Mouse (Mus musculus) heart, embryonic 11.5 days (tissue): ENCODE data around the gene Fkbp15. TPM values are rescaled to one million over a fixed set of nuclear protein-coding genes. Genes with fewer than 3 reads are reported as not detected.
"Not testable (repeated sequence)": the region's sequence is repeated elsewhere in the genome, so short reads cannot be mapped to it uniquely, and the experiment has no call there.

ENCODE experiments used
- ATAC-seq: fragments of 200-750 bp; cut with Nextera tagmentation; replicated peaks from 2 replicates; pipeline ENCODE4 v1.8.0; 2017; ENCODE audit warnings: moderate library complexity; ENCODE audit not compliant: insufficient number of reproducible peaks, low FRiP score, low TSS enrichment
- H3K27ac ChIP-seq: fragments of 300-500 bp; sonication (generic); 2 replicates; pipeline ENCODE4 v1.5.1; 2014; ENCODE audit warnings: mild to moderate bottlenecking, low read depth, low read length
- H3K27me3 ChIP-seq: fragments of 300-500 bp; sonication (generic); 2 replicates; pipeline ENCODE4 v1.6.1; 2014; ENCODE audit warnings: mild to moderate bottlenecking, low read length, mixed read lengths; ENCODE audit not compliant: control insufficient read depth, insufficient read depth
- H3K36me3 ChIP-seq: fragments of 300-500 bp; sonication (generic); 2 replicates; pipeline ENCODE4 v1.6.1; 2014; ENCODE audit warnings: mild to moderate bottlenecking, low read length, moderate library complexity, mixed read lengths; ENCODE audit not compliant: control insufficient read depth, insufficient read depth
- H3K4me1 ChIP-seq: fragments of 300-500 bp; sonication (generic); 2 replicates; pipeline ENCODE4 v1.6.1; 2014; ENCODE audit warnings: low read length; ENCODE audit not compliant: control insufficient read depth, insufficient read depth
- H3K4me2 ChIP-seq: fragments of 300-500 bp; sonication (generic); 2 replicates; pipeline ENCODE4 v1.6.1; 2014; ENCODE audit warnings: mild to moderate bottlenecking, moderate library complexity
- H3K4me3 ChIP-seq: fragments of 300-500 bp; sonication (generic); 2 replicates; pipeline ENCODE4 v1.5.1; 2014; ENCODE audit warnings: low read depth, low read length
- H3K9ac ChIP-seq: fragments of 300-500 bp; sonication (generic); 2 replicates; pipeline ENCODE4 v1.6.1; 2014; ENCODE audit warnings: mild to moderate bottlenecking, low read depth, low read length, moderate library complexity
- H3K9me3 ChIP-seq: fragments of 300-500 bp; sonication (generic); replicated peaks from 2 replicates; pipeline ENCODE4 v1.6.1; 2016; ENCODE audit warnings: low read length; ENCODE audit not compliant: control insufficient read depth
- WGBS: fragments of 180-500 bp; shearing (Covaris S2); extraction: QIAGEN DNeasy Blood & Tissue Kit; methylation state at CpG from one replicate; pipeline ENCODE4 v1.1.7; 2014; ENCODE audit not compliant: insufficient replicate concordance; 5-methylcytosine and 5-hydroxymethylcytosine counted together
- polyA plus RNA-seq: library from polyadenylated mRNA; unstranded; fragments of >200 nt; fragmentation: Nextera tagmentation; extraction: Ambion mirVana; gene quantifications from 2 replicates; pipeline ENCODE4 v1.2.1, GENCODE M21; 2014

Fkbp15 gene
- polyA plus RNA-seq, 1 experiment from 2014 or later: 15.9 TPM

- no peak for ATAC-seq
- H3K27ac ChIP-seq: no peak overlapping the region
- H3K4me3 ChIP-seq: no peak overlapping the region
- H3K9ac ChIP-seq: no peak overlapping the region
- H3K27me3 ChIP-seq: no peaks in the 10 kb centered on the region
- no peaks in the 10 kb centered on the region for H3K36me3 ChIP-seq
- H3K4me2 ChIP-seq: no peak overlapping the region
- H3K4me1 ChIP-seq: peaks cover 3% of the 10 kb centered on the region; the same call in 1 of the 2 replicates
- H3K9me3 ChIP-seq: no peaks in the 10 kb centered on the region
- 59% methylated on average over 10 of the region's 10 CpGs for WGBS
Measured at GRCm38 (mm10) chr4:62276642-62277041, 83.7 kb downstream of the Fkbp15 start.

- no peaks in the 10 kb centered on the region for H3K27me3 ChIP-seq
- 37% methylated on average over 12 of the region's 12 CpGs for WGBS
Measured at GRCm38 (mm10) chr4:62274841-62275536, 85.4 kb downstream of the Fkbp15 start.

GRCm38 (mm10) chr4:62273916-62274315 is 86.4 kb downstream of the Fkbp15 start:
- Histone ChIP-seq H3K9ac (no peak overlapping the region), H3K36me3 (no peaks in the 10 kb centered on the region), H3K4me1 (peaks cover 3% of the 10 kb centered on the region; the same call in 1 of the 2 replicates), H3K4me3 (no peak overlapping the region), H3K9me3 (no peaks in the 10 kb centered on the region), H3K27me3 (no peaks in the 10 kb centered on the region), H3K27ac (no peak overlapping the region), H3K4me2 (no peak overlapping the region)
- ATAC-seq: no peak
- WGBS: 87% methylated on average over 10 of the region's 10 CpGs

More at GRCm38 (mm10) chr4:62274841-62275536, 85.4 kb downstream of the Fkbp15 start:
- H3K4me1 ChIP-seq: peaks cover 3% of the 10 kb centered on the region; the same call in 1 of the 2 replicates
- no peak overlapping the region for H3K4me2 ChIP-seq
- H3K36me3 ChIP-seq: no peaks in the 10 kb centered on the region
- H3K27ac ChIP-seq: no peak overlapping the region
- no peak overlapping the region for H3K4me3 ChIP-seq
- H3K9ac ChIP-seq: no peak overlapping the region
- ATAC-seq: no peak
- H3K9me3 ChIP-seq: no peaks in the 10 kb centered on the region

DNA sequence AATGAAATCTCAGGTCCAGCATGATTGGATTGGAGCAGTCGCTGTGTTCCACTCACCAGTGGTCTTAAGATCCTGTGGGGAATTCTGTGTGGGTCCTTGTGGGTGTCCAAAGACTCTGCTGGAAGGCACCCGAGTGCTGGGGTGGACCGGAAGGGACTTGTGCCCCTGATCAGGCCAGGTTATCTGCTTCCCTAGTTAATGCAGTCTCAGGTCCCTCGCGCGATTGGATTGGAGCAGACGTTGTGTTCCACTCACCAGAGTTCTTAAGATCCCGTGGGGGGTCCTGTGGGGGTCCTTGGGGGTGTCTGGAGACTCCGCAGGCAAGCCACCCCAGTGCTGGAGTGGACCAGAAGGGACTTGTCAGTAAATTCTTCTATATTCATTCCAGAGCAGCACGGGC is 87.7 kb downstream of the Fkbp15 start:
- H3K27me3 ChIP-seq: no peaks in the 10 kb centered on the region
- ATAC-seq: no peak

DNA sequence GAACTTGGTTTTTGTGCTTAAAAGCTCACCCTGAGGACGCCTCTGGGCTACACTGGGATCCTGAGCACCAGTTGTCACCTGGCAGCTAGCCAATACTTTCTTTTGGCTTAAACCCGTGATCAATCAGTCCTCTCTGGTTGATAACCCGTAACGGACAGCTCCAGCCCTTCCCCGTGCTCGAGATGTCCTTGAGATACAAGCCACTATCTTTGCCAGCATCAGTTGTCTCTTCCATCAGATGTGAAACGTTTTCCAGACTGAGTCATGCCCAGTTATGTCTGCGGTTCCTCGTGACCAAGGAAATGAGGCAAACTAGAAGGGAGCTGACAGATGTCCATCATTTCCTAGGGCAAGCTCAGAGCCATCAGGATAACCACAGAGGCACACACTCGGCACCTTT is 93.2 kb downstream of the Fkbp15 start:
- no peaks in the 10 kb centered on the region for H3K27me3 ChIP-seq
- 61% methylated on average over 10 of the region's 10 CpGs for WGBS
- no peak overlapping the region for H3K4me3 ChIP-seq
- no peaks in the 10 kb centered on the region for H3K36me3 ChIP-seq
- ATAC-seq: no peak
- H3K9me3 ChIP-seq: no peaks in the 10 kb centered on the region
- no peak overlapping the region for H3K27ac ChIP-seq
- peaks cover 3% of the 10 kb centered on the region; the same call in 1 of the 2 replicates for H3K4me1 ChIP-seq
- no peak overlapping the region for H3K4me2 ChIP-seq
- H3K9ac ChIP-seq: no peak overlapping the region

More for the DNA sequence above, 87.7 kb downstream of the Fkbp15 start:
- WGBS: 77% methylated on average over 10 of the region's 10 CpGs
- no peaks in the 10 kb centered on the region for H3K9me3 ChIP-seq
- H3K9ac ChIP-seq: no peak overlapping the region
- no peak overlapping the region for H3K27ac ChIP-seq
- no peak overlapping the region for H3K4me2 ChIP-seq
- H3K36me3 ChIP-seq: no peaks in the 10 kb centered on the region
- peaks cover 3% of the 10 kb centered on the region; the same call in 1 of the 2 replicates for H3K4me1 ChIP-seq
- H3K4me3 ChIP-seq: no peak overlapping the region

DNA sequence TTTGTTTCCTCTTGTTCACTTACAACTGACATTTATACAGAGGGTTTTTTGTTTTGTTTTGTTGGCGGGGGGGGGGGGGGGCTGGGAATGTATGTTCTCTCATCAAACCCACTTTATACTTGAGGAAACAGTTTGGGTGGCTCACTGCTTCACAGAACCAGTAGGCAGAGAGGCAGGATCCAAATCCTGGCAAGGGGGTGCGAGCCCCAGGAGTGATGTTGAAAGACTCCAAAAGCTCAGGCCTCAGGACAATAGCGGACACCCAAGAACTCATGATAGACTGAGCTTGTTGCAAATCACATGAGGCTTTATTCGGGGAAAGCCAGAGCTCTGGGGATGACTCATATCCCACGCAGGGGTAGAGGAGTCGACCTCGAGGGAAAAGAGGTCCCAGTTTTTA is 94.3 kb downstream of the Fkbp15 start:
- H3K9ac ChIP-seq, H3K4me2 ChIP-seq, H3K27ac ChIP-seq, H3K27me3 ChIP-seq, H3K36me3 ChIP-seq, H3K4me3 ChIP-seq, ATAC-seq, H3K4me1 ChIP-seq, H3K9me3 ChIP-seq: not testable (repeated sequence)
- 71% methylated on average over 7 of the region's 7 CpGs for WGBS

GRCm38 (mm10) chr4:62265154-62265836 is 95.1 kb downstream of the Fkbp15 start:
- ATAC-seq: no peak
- Histone ChIP-seq H3K4me2 (no peak overlapping the region), H3K4me3 (no peak overlapping the region), H3K4me1 (peaks cover 3% of the 10 kb centered on the region; the same call in 1 of the 2 replicates), H3K27ac (no peak overlapping the region), H3K27me3 (no peaks in the 10 kb centered on the region), H3K36me3 (no peaks in the 10 kb centered on the region), H3K9ac (no peak overlapping the region), H3K9me3 (no peaks in the 10 kb centered on the region)
- 72% methylated on average over 10 of the region's 10 CpGs for WGBS

GRCm38 (mm10) chr4:62263133-62263844 is 97.1 kb downstream of the Fkbp15 start:
- peaks cover 3% of the 10 kb centered on the region; the same call in 1 of the 2 replicates for H3K4me1 ChIP-seq
- H3K36me3 ChIP-seq: no peaks in the 10 kb centered on the region
- H3K9me3 ChIP-seq: no peaks in the 10 kb centered on the region
- no peak overlapping the region for H3K4me2 ChIP-seq
- 39% methylated on average over 7 of the region's 7 CpGs for WGBS
- H3K9ac ChIP-seq: no peak overlapping the region
- H3K27me3 ChIP-seq: no peaks in the 10 kb centered on the region
- H3K4me3 ChIP-seq: no peak overlapping the region
- no peak for ATAC-seq
- no peak overlapping the region for H3K27ac ChIP-seq
